11 mouse cellular contexts compared by ENCODE assay signal in the genomic region with DNA sequence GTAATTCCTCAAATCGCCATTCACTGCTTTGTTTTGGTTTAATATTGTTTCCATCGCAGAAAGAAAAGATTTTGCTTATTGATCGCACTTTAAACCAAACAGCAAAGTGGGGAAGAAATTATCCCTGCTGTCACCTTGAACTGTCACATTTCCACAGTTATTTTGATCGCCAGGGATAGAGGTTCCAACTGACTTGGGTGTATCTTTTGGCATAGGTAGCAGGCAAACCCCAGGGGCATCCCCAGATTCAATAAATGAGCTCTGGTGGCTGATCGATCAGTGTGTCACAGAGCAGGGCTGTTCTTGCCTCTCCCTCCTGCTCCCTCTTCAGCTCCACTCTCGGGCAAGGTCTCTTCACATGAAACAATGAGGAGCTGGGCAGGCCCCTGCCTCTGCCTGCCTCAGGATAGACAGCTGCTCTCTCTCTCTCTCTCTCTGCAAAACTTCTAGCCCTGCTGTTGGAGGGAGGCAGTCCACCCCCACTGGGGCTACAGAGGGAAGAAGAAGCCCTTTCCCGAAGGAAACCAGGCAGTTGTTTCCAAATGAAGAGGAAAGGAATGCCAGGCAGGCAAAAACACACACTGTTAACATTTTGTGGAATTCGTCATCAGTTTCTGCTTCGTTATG. TPM values are rescaled to one million over a fixed set of nuclear protein-coding genes. Genes with fewer than 3 reads are reported as not detected.
DNase-seq lines count a peak whose midpoint lies in the region; ATAC-seq lines count a peak whose summit lies in the region.
"Had no signal": no experiment of that assay in that cellular context is flagged by ENCODE, and none has a peak within 500 bp of the region (broad histone marks: within the 10 kb centered on the region; RNA-seq: fewer than 3 reads in every experiment).

No protein-coding gene starts in this region.

- H3K27me3 ChIP-seq in hindbrain, embryonic 11.5 days (ENCODE audit: control insufficient read depth, insufficient read depth, low read length) = no peaks in the 10 kb centered on the region
- H3K27me3 ChIP-seq in midbrain, embryonic 14.5 days (ENCODE audit: control insufficient read depth, insufficient read depth, low read length) = no peaks in the 10 kb centered on the region

- H3K4me2 ChIP-seq in hindbrain, embryonic 11.5 days (replicated peaks; ENCODE audit: low read depth, low read length) = no peak overlapping the region
- peak overlapping the region; percentile 36 for H3K4me2 ChIP-seq in midbrain, embryonic 14.5 days (ENCODE audit: low read length)

- H3K4me3 ChIP-seq in hindbrain, embryonic 11.5 days (ENCODE audit: low read depth, low read length) = no peak overlapping the region
- no peak overlapping the region for H3K4me3 ChIP-seq in midbrain, embryonic 14.5 days (replicated peaks; ENCODE audit: low read depth, low read length)

- H3K36me3 ChIP-seq in hindbrain, embryonic 11.5 days (ENCODE audit: control insufficient read depth, insufficient read depth, low read length) = no peaks in the 10 kb centered on the region
- H3K36me3 ChIP-seq in midbrain, embryonic 14.5 days (ENCODE audit: control insufficient read depth, insufficient read depth, low read length) = no peaks in the 10 kb centered on the region

- peak; percentile 23 to 35 for DNase-seq in right cerebral cortex, postnatal 10 days (ENCODE audit: low spot score in 2 of 2)
- DNase-seq in right cerebral cortex, adult 18-20 months = no peak
- peak; percentile 63 for DNase-seq in hindbrain, embryonic 11.5 days (ENCODE audit: low spot score)
- DNase-seq in midbrain, embryonic 14.5 days = peak; percentile 57
- no peak for DNase-seq in right cerebral cortex, postnatal 4 days
- DNase-seq in thymus, postnatal 14 days = no peak
- no peak for DNase-seq in heart, adult 18-20 months
- no peak for DNase-seq in kidney, postnatal 14 days
- DNase-seq: liver had no signal

- no peaks in the 10 kb centered on the region for H3K9me3 ChIP-seq in hindbrain, embryonic 11.5 days (ENCODE audit: control insufficient read depth, low read length)
- H3K9me3 ChIP-seq in midbrain, embryonic 14.5 days (ENCODE audit: control insufficient read depth, low read length) = no peaks in the 10 kb centered on the region

- ATAC-seq in hindbrain, embryonic 11.5 days (ENCODE audit: low FRiP score) = peak; percentile 19; the same call in 1 of the 2 replicates
- 0 out of 2 replicates have a peak, but pooled peaks have one; percentile 15 for ATAC-seq in midbrain, embryonic 14.5 days (ENCODE audit: low FRiP score, low TSS enrichment)

- H3K27ac ChIP-seq in hindbrain, embryonic 11.5 days (ENCODE audit: low read depth, low read length) = peak overlapping the region; percentile 85
- peak overlapping the region; percentile 85 for H3K27ac ChIP-seq in midbrain, embryonic 14.5 days (replicated peaks; ENCODE audit: low read depth, low read length)

- 0 out of 2 replicates have a peak overlapping the region, but pooled peaks have one; percentile 2 for H3K9ac ChIP-seq in hindbrain, embryonic 11.5 days (ENCODE audit: low read depth, low read length)
- peak overlapping the region; percentile 27; the same call in 1 of the 2 replicates for H3K9ac ChIP-seq in midbrain, embryonic 14.5 days (replicated peaks; ENCODE audit: low read length)

- peaks cover 23% of the 10 kb centered on the region for H3K4me1 ChIP-seq in hindbrain, embryonic 11.5 days (replicated peaks; ENCODE audit: control insufficient read depth, insufficient read depth, low read length)
- peaks cover 64% of the 10 kb centered on the region for H3K4me1 ChIP-seq in midbrain, embryonic 14.5 days (ENCODE audit: control insufficient read depth, insufficient read depth, low read length)

- WGBS in hindbrain, embryonic 11.5 days = 21% methylated on average over 9 of the region's 9 CpGs
- 12% methylated on average over 9 of the region's 9 CpGs for WGBS in midbrain, embryonic 14.5 days

RNA-seq across cellular contexts. Expression of a gene that starts 25.8 kb away (rescaled TPM):
- polyA plus RNA-seq in hindbrain, embryonic 11.5 days (2014; fragmentation: Nextera tagmentation; extraction: Ambion mirVana) = 7.2 and 7.4 TPM in 2 replicates
- 3.7 and 4.1 TPM in 2 replicates for polyA plus RNA-seq in midbrain, embryonic 14.5 days (2014; fragmentation: Nextera tagmentation; extraction: Ambion mirVana)
- 1 to 10 TPM; 2.2 to 3.8 TPM for total RNA-seq in heart, adult 18-20 months (2021)
- total RNA-seq: hematopoietic stem cell, adult 5-6 weeks had no signal

RNA-seq across cellular contexts. Expression of a gene that starts 41.1 kb away (rescaled TPM):
- 0.14 TPM in 1 of 2 replicates, not detected in the other for polyA plus RNA-seq in hindbrain, embryonic 11.5 days (2014; fragmentation: Nextera tagmentation; extraction: Ambion mirVana)
- polyA plus RNA-seq in midbrain, embryonic 14.5 days (2014; fragmentation: Nextera tagmentation; extraction: Ambion mirVana) = not detected in 2 replicates
- total RNA-seq in heart, adult 18-20 months (2021) = not detected
- total RNA-seq: gastrocnemius, postnatal 14 days; hematopoietic stem cell, adult 5-6 weeks had no signal

Comparison
In these comparisons a context has a peak if more than half of its experiments do, and no peak if none do; other contexts are left out.
1. DNase-seq: peak in right cerebral cortex, postnatal 10 days (2 of 2), hindbrain, embryonic 11.5 days (single experiment) and midbrain, embryonic 14.5 days (single experiment); none in right cerebral cortex, adult 18-20 months (single experiment), right cerebral cortex, postnatal 4 days (single experiment), thymus, postnatal 14 days (single experiment), heart, adult 18-20 months (0 of 2) and kidney, postnatal 14 days (single experiment).